Mouse (Mus musculus) liver, embryonic 11.5 days (tissue): Measurements from ENCODE around the gene Dcpp1. TPM values are rescaled to one million over a fixed set of nuclear protein-coding genes. Genes with fewer than 3 reads are reported as not detected.

Experiments used
- ATAC-seq: fragments of 200-750 bp; cut with Nextera tagmentation; replicated peaks from 2 replicates; pipeline ENCODE4 v1.8.0; 2017; ENCODE audit warnings: moderate number of reproducible peaks, mild to moderate bottlenecking, moderate TSS enrichment, moderate library complexity; ENCODE audit not compliant: low FRiP score
- DNase-seq: peaks from one replicate; pipeline ENCODE4 v3.0.0-alpha.2; 2017; ENCODE audit warnings: low spot score
- H3K27ac ChIP-seq: fragments of 300-500 bp; sonication (generic); 2 replicates; pipeline ENCODE4 v1.5.1; 2014; ENCODE audit warnings: mild to moderate bottlenecking, low read depth, low read length, control low read depth
- H3K27me3 ChIP-seq: fragments of 300-500 bp; sonication (generic); replicated peaks from 2 replicates; pipeline ENCODE4 v1.6.1; 2014; ENCODE audit warnings: low read length, mixed read lengths; ENCODE audit not compliant: control insufficient read depth, insufficient read depth
- H3K36me3 ChIP-seq: fragments of 300-500 bp; sonication (generic); 2 replicates; pipeline ENCODE4 v1.6.1; 2014; ENCODE audit warnings: mild to moderate bottlenecking, low read length, moderate library complexity, mixed read lengths; ENCODE audit not compliant: control insufficient read depth, insufficient read depth
- H3K4me1 ChIP-seq: fragments of 300-500 bp; sonication (generic); replicated peaks from 2 replicates; pipeline ENCODE4 v1.6.1; 2014; ENCODE audit warnings: low read length, mixed read lengths; ENCODE audit not compliant: control insufficient read depth, insufficient read depth
- H3K4me2 ChIP-seq: fragments of 300-500 bp; sonication (generic); 2 replicates; pipeline ENCODE4 v1.6.1; 2014; ENCODE audit warnings: mild to moderate bottlenecking, control low read depth, moderate library complexity
- H3K4me3 ChIP-seq: fragments of 300-500 bp; sonication (generic); 2 replicates; pipeline ENCODE4 v1.5.1; 2014; ENCODE audit warnings: low read depth, low read length, control low read depth
- H3K9ac ChIP-seq: fragments of 300-500 bp; sonication (generic); 2 replicates; pipeline ENCODE4 v1.6.1; 2014; ENCODE audit warnings: low read depth, low read length, control low read depth
- H3K9me3 ChIP-seq: fragments of 300-500 bp; sonication (generic); 2 replicates; pipeline ENCODE4 v1.6.1; 2016; ENCODE audit warnings: low read length, inconsistent platforms, mixed read lengths; ENCODE audit not compliant: control insufficient read depth
- WGBS: fragments of 180-500 bp; shearing (Covaris S2); extraction: QIAGEN DNeasy Blood & Tissue Kit; methylation state at CpG from one replicate; pipeline ENCODE4 v1.1.7; 2014; 5-methylcytosine and 5-hydroxymethylcytosine counted together
- polyA plus RNA-seq: library from polyadenylated mRNA; unstranded; fragments of >200 nt; fragmentation: Nextera tagmentation; extraction: Ambion mirVana; gene quantifications from 2 replicates; pipeline ENCODE4 v1.2.1, GENCODE M21; 2014

Dcpp1 gene
- polyA plus RNA-seq, 1 experiment from 2014 or later, result not detected

- H3K9ac ChIP-seq, result no peak overlapping the region
- no peaks in the 10 kb centered on the region for H3K9me3 ChIP-seq
- 37% methylated on average over 5 of the region's 5 CpGs for WGBS
- no peak overlapping the region for H3K27ac ChIP-seq
- DNase-seq (peak; percentile 40), ATAC-seq (peak; percentile 56; the same call in 1 of the 2 replicates)
- no peak overlapping the region for H3K4me2 ChIP-seq
- no peaks in the 10 kb centered on the region for H3K36me3 ChIP-seq
- H3K27me3 ChIP-seq, result no peaks in the 10 kb centered on the region
- no peak overlapping the region for H3K4me3 ChIP-seq
- no peaks in the 10 kb centered on the region for H3K4me1 ChIP-seq
These were observed 27.4 kb upstream of the Dcpp1 start for GRCm38 (mm10) chr17:23853292-23853691.

- WGBS, result 78% methylated on average over 10 of the region's 10 CpGs
- no peak for ATAC-seq
These were observed 26.4 kb upstream of the Dcpp1 start for GRCm38 (mm10) chr17:23854229-23854765.

GRCm38 (mm10) chr17:23857193-23857592 lies 23.5 kb upstream of the Dcpp1 start:
- H3K4me1 ChIP-seq, result no peaks in the 10 kb centered on the region
- H3K4me2 ChIP-seq, result no peak overlapping the region
- no peak overlapping the region for H3K4me3 ChIP-seq
- H3K27me3 ChIP-seq, result no peaks in the 10 kb centered on the region; the same call in 1 of the 2 replicates
- WGBS, result 82% methylated on average over 6 of the region's 6 CpGs
- no peak overlapping the region for H3K9ac ChIP-seq
- H3K27ac ChIP-seq, result no peak overlapping the region
- ATAC-seq (no peak), DNase-seq (no peak)
- H3K36me3 ChIP-seq, result no peaks in the 10 kb centered on the region
- no peaks in the 10 kb centered on the region for H3K9me3 ChIP-seq

More at GRCm38 (mm10) chr17:23854229-23854765, 26.4 kb upstream of the Dcpp1 start:
- Histone ChIP-seq H3K4me3 (no peak overlapping the region), H3K4me2 (no peak overlapping the region), H3K27me3 (no peaks in the 10 kb centered on the region), H3K9ac (no peak overlapping the region), H3K27ac (no peak overlapping the region), H3K4me1 (no peaks in the 10 kb centered on the region), H3K9me3 (no peaks in the 10 kb centered on the region), H3K36me3 (no peaks in the 10 kb centered on the region)
- DNase-seq, result no peak

DNA sequence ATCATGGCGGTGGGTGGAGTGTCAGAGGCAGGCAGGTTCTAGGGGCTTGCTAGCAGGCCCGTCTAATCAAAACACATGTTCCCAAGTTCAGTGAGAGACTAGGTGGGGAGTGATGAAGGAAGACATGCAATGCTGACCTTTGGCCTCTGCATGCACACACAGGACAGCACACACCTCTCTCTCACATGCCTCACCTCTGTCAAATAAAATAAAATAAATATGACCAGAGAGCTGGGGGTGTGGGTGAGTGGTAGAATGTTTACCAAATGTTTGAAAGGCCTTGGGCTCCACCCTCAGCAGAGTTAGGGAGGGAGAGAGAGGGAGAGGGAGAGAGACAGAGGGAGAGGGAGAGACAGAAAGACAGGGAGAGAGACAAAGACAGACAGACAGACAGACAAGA lies 22.8 kb upstream of the Dcpp1 start:
- no peaks in the 10 kb centered on the region; the same call in 1 of the 2 replicates for H3K27me3 ChIP-seq
- WGBS, result 70% methylated on average over 2 of the region's 2 CpGs
- H3K4me1 ChIP-seq, result no peaks in the 10 kb centered on the region
- H3K9ac ChIP-seq, result no peak overlapping the region
- ATAC-seq (no peak), DNase-seq (no peak)
- no peaks in the 10 kb centered on the region for H3K9me3 ChIP-seq
- H3K4me2 ChIP-seq, result no peak overlapping the region
- H3K36me3 ChIP-seq, result no peaks in the 10 kb centered on the region
- no peak overlapping the region for H3K4me3 ChIP-seq
- no peak overlapping the region for H3K27ac ChIP-seq

DNA sequence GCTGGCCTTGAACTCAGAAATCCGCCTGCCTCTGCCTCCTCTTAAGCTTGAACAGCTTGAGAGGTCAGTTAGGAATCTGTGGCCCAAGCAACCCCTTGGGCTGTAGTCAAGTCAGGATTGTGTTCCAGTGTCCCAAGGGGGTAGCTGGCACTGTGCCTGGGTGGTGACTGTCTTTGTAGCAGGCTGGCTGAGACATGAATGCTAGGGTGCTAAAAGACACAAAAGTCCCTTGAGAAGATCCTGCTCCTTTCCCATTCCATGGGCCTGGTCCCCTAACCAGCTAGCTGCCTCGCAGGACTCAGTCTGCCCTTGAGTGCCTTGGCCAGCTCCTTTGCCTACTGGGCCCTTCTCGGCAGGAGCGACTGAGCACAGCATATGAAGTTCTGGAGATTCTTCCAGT lies 17.8 kb upstream of the Dcpp1 start:
- DNase-seq, result no peak
- Histone ChIP-seq H3K9me3 (no peaks in the 10 kb centered on the region), H3K27ac (no peak overlapping the region), H3K9ac (no peak overlapping the region), H3K4me2 (no peak overlapping the region), H3K27me3 (no peaks in the 10 kb centered on the region; the same call in 1 of the 2 replicates), H3K4me3 (no peak overlapping the region), H3K4me1 (no peaks in the 10 kb centered on the region), H3K36me3 (no peaks in the 10 kb centered on the region)
- no peak for ATAC-seq
- 65% methylated on average over 4 of the region's 4 CpGs for WGBS

GRCm38 (mm10) chr17:23867756-23868155 lies 12.9 kb upstream of the Dcpp1 start, which contains the start of gene Prss21:
TSS of gene Prss21 (plus strand) at chr17:23868056.
- Histone ChIP-seq H3K4me3 (no peak within 1 kb of the TSS), H3K9me3 (no peaks in the 10 kb centered on the region), H3K27me3 (no peaks in the 10 kb centered on the region), H3K4me1 (no peaks in the 10 kb centered on the region), H3K9ac (no peak within 1 kb of the TSS), H3K36me3 (no peaks in the 10 kb centered on the region), H3K27ac (no peak within 1 kb of the TSS), H3K4me2 (no peak within 1 kb of the TSS)
- ATAC-seq (no peak), DNase-seq (no peak)
- WGBS, result 80% methylated on average over 15 of the region's 15 CpGs

DNA sequence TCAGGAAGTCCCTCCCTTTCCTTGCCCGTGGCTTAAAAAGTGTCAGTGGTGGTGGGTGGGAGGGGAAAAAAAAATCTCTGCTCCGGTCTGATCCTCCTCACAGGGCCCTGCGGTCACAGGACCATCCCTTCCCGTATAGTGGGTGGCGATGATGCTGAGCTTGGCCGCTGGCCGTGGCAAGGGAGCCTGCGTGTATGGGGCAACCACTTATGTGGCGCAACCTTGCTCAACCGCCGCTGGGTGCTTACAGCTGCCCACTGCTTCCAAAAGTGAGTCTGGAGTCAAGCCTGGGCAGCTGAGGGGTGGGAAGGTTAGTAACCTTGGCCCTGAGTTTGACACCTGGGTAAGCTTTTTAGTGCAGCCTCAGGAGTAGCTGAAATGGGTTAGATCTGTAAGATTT lies 12.2 kb upstream of the Dcpp1 start:
- no peaks in the 10 kb centered on the region for H3K9me3 ChIP-seq
- H3K27ac ChIP-seq, result no peak overlapping the region
- DNase-seq, result no peak
- no peak overlapping the region for H3K4me2 ChIP-seq
- ATAC-seq, result no peak
- no peak overlapping the region for H3K4me3 ChIP-seq
- WGBS, result 78% methylated on average over 11 of the region's 11 CpGs
- H3K9ac ChIP-seq, result no peak overlapping the region
- no peaks in the 10 kb centered on the region for H3K36me3 ChIP-seq
- no peaks in the 10 kb centered on the region for H3K27me3 ChIP-seq
- H3K4me1 ChIP-seq, result no peaks in the 10 kb centered on the region

- WGBS, result 43% methylated on average over 8 of the region's 8 CpGs
- Histone ChIP-seq H3K9me3 (no peaks in the 10 kb centered on the region), H3K9ac (no peak overlapping the region), H3K36me3 (no peaks in the 10 kb centered on the region), H3K4me2 (no peak overlapping the region), H3K4me1 (no peaks in the 10 kb centered on the region), H3K27ac (no peak overlapping the region), H3K4me3 (no peak overlapping the region), H3K27me3 (no peaks in the 10 kb centered on the region)
- no peak for DNase-seq
- ATAC-seq, result no peak
These were observed 6.5 kb upstream of the Dcpp1 start for GRCm38 (mm10) chr17:23873884-23874856.
